Mouse (Mus musculus) frontal cortex, postnatal 25 days (tissue): Measurements from ENCODE around the gene Snx18.

ENCODE experiments used
- DNase-seq, 2 experiments: peaks; one replicate each; pipeline ENCODE4 v3.0.0; 2022; ENCODE audit warnings: low spot score in 2 of 2

The Snx18 gene

GRCm38 (mm10) chr13:113597616-113598015 is 20.7 kb downstream of the Snx18 start:
- DNase-seq = no peak

DNA sequence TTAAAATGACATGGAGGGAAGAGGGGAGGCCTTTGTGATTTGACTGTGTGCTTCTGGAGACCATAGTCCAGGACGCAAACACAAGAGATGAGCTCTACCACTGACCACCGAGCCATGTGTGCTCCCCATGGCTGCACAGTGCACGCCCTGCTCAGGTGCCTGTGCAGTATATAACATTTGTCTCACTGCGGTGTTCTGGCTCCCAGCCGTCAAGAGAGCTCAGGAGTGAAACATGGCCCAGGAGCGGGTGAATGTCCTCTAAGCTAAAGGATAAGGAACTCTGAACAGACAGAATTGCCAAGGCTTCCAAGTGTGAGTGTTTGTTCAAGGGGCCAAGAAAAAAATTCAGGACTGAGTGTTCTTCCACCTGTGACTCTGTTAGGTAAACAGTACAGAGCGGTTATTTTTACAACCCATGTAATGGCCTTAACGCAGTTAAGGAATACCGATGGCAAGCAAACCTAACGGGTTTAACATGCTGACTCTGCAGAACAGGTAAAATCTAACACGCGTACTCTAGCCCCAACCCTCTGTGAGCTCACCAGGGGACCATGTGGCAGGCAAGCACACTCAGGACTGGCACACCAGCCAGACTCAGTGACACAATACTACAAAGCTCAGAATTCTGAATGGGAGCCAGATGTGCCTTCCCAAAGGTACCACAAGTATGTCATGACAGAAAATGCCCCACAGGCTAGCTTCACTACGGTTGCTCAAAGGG is 21.4 kb downstream of the Snx18 start:
- no peak for DNase-seq

DNA sequence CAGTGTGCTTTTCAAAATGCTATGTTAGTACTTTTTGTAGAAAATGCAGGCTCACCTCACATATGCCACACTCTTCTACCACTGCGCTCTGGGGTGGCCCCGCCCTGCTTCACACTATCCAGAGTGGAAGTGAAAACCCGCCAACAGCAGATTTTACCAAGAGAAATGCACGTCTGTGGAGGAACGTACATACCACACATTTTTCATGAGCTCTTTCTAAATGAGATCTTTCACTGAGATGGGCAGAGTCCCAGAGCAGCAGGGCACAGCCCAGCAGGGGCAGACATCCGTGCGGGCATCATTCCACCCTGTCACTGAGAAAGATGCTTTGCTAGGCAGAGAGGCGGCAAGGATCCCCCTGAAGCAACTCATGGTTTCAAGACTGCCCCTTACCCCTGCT is 22.4 kb downstream of the Snx18 start:
- DNase-seq = no peak

DNA sequence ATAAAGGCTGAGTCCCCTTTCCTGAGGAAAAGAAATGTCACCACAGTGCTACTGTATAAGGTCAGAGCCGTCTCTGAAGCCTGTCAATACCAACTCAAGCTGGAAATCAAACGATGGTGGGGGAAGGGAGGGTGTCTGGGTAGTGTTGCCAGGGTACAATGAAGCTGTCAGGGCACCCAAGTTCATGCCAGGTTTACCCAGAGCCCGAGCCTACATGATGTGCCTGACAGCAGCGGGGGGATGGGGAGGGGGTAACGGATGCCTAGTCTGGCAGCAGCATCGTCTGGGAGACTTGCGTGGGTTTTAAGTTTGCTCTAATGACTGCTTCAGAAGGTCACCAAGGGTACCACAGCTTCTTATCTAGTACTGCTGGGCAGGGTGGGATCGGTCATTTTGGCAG is 23.1 kb downstream of the Snx18 start:
- DNase-seq = no peak

GRCm38 (mm10) chr13:113594361-113594760 is 24.0 kb downstream of the Snx18 start:
- no peak for DNase-seq

DNA sequence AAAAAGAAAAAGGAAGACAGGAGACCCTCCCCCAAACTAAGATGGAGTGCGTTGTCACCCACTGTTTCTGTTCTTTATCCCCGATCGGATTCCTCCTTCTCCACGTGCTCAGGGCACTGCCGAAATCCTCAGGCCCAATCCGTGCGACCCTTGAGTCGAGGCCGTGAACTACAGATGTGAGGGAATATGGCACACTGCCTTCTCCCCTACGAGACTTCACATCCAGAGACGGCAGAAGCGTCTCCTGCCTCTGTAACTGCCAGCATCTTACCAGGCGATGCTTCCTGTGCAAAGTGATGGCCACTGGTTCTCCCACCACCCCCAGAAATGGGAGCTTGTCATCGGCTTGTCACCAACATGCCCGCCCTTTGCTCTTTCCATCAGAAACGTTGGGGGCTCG is 24.7 kb downstream of the Snx18 start:
- no peak for DNase-seq

- no peak for DNase-seq
Observed at GRCm38 (mm10) chr13:113592703-113593200, 25.6 kb downstream of the Snx18 start.

DNA sequence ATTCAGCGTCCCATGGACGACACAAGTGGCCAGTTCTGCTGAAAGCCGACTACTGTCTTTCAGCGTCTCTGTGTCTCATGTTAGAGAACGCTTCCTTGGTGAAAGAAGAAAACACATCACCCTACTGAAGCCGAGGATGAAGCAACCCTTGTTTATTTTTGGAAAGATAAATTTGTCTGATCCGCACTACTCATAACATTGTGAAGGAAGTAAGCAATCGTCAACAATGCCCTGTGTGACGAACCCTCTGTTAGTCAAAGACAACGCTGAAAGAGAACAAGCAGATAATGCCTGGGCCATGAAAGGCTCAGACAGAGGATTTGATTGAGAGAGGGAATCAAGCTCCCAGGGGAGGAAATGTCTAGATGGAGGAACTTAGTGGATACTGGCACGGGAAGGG is 27.0 kb downstream of the Snx18 start:
- no peak for DNase-seq

GRCm38 (mm10) chr13:113590216-113590615 is 28.1 kb downstream of the Snx18 start:
- DNase-seq = no peak

GRCm38 (mm10) chr13:113589499-113589898 is 28.9 kb downstream of the Snx18 start:
- DNase-seq = no peak

DNA sequence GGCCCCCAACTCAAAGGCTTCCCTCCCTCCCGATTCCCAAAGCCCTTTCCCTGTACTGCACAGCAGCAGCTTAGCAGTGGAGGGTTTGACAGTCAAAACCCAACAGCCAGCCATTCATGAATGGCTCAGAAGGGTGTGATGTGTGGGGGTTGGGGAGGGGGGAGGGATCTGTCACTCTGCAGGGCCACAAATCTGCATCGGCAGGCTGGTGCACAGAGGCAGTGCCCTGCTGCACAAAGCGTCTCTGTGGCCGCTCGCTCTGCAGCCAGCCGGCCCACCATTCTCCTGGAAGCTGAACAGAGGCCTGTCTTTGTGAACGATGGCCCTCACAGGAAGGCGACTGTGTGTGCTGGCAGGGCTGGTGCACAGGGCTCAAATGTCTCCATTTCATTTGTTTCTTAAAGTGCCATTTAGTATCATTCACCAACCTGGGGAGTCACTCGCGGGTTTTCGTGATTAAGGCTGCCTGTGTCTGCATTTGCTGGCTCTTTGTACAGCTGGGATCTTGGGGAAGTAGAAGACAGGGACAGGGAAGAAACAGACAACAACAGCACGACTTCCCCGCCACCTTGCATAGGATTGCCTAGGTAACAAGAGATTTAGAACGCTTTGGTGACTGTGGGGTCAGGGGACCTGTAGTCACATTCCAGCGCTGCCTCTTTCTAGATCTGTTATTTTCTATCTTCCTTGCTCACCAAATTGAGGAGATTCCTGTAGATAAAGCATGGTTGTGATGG is 31.0 kb downstream of the Snx18 start:
- DNase-seq = no peak

DNA sequence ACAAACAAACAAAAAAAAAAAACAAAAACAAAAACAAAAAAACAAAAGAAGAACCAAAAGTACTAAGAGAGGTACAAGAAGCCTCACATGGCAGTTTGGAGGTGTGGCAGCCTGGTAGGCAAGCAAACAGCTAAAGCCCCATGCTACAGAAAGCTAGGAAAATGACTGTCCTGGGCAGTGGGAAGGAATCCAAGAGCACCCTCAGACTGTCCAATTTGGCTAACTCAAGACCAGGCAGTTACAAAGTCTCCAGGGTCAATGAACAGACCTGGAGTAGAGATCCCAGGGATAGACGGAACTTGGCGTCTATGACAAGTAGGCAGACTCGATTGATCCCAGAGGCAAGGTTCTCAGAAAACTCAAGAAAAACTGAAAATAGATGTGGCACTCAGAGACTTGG is 32.8 kb downstream of the Snx18 start:
- no peak for DNase-seq

GRCm38 (mm10) chr13:113584431-113584830 is 33.9 kb downstream of the Snx18 start:
- DNase-seq = no peak

DNA sequence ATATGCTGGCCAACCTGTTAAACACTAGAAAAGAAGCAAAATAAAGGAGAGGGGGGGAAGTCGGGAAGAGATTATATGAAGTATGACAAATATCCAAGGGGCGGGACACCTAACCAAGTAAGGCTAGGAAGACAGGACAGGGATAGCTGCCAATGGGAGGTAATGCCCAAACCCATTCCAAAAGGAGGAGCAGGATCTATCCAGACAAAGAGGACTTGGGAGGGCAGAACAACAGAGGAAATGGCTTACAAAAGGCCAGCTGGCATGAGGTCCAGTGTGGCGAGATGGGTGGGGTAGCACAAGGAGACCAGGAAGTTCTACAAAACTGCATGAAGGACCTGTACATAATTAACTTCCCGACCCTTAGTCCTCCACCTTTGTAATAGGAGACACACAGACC is 34.8 kb downstream of the Snx18 start:
- DNase-seq = no peak

DNA sequence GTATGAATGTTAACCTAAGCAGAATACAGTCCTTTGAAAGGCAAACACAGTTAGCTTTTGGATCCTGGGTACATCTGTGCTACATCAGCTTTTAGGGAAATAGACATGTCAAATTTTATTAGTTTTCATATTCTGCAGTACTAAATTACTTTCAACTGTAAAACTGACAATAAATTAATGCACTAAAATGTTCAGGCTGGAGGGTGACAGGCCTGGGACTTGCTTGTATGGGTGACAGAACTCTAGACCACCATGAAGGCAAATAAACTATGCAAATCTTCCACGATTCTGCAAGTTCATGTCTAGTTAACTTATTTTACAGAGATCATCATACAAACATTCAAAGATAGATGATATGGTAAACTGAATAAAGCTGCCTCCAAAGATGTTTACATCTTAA is 36.3 kb downstream of the Snx18 start:
- DNase-seq = no peak

DNA sequence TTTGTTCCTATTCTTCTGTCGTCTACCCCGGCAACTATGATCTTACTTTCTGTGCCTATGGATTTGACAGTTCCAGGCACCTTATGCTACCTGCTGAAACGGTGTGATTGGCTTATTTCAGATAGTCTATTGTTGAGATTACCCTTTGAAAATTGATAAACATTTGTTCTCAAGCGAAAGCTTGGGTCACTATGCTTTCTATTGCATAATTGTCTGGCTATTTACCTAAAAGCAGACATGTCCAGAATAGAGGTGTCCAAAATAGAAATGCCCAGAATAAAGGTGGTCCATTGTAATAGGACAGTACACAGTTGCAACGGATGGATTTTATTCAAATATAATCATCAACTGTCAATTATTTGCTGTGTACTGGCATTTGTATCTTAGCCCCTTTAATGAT is 36.9 kb downstream of the Snx18 start:
- DNase-seq = no peak

- DNase-seq = no peak
Observed at GRCm38 (mm10) chr13:113580400-113580790, 38.0 kb downstream of the Snx18 start.

DNA sequence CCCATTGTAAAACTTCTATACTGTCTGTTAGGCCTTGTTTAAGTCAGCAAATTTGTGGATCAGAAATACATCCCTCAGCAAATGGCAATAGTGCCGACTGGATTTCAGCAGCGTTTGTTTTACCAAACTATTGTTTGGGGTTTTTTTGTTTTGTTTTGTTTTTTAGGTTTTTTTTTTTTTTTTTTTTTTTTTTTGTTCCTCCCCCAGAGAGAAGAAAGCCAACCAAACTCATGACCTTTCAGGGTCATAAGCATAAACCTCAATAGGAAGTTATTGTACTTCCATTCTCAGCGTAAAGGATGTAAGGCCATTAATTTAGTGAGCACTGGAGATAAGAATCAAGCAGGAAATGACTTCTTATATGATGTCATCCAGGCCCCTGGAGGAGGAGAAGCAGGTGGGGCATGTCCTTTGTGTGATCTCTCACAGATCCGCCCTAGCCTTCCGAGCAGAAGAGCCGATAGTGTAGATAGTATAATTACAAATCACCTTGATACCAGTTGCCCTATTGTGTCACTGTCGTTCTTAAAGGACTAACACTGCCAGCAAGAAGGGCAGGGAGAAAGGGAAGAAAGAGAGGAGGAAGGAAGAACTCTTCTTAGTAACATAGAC is 38.5 kb downstream of the Snx18 start:
- no peak for DNase-seq

- no peak for DNase-seq
Observed at GRCm38 (mm10) chr13:113574232-113574631, 44.1 kb downstream of the Snx18 start.

GRCm38 (mm10) chr13:113573377-113573776 is 45.0 kb downstream of the Snx18 start:
- DNase-seq = no peak

- no peak for DNase-seq
Observed at GRCm38 (mm10) chr13:113572046-113572686, 46.2 kb downstream of the Snx18 start.

GRCm38 (mm10) chr13:113569526-113569925 is 48.8 kb downstream of the Snx18 start:
- no peak for DNase-seq
